Mouse (Mus musculus) CH12.LX (cell line): ENCODE data around the gene Tmed1. TPM values are rescaled to one million over a fixed set of nuclear protein-coding genes. Genes with fewer than 3 reads are reported as not detected.

ENCODE experiments used
- DNase-seq: peaks from one replicate; pipeline ENCODE4 v3.0.0-alpha.2; 2013; ENCODE audit errors: extremely low read depth
- H3K27ac ChIP-seq: 2 replicates; pipeline ENCODE4 v1.5.1; 2012; ENCODE audit warnings: low read depth, mild to moderate bottlenecking, control low read depth, moderate library complexity; ENCODE audit not compliant: insufficient read depth
- H3K27me3 ChIP-seq: replicated peaks from 2 replicates; pipeline ENCODE3; 2012; ENCODE audit warnings: inconsistent platforms
- H3K36me3 ChIP-seq, 2 experiments: replicated peaks in 1 of 2; 2 replicates each; pipeline versions ENCODE3 to v1.6.1; 2012; ENCODE audit warnings: inconsistent platforms in 1 of 2, low read length in 1 of 2, mild to moderate bottlenecking in 1 of 2, mixed read lengths in 1 of 2, moderate library complexity in 1 of 2; ENCODE audit not compliant: control insufficient read depth in 1 of 2, insufficient read depth in 1 of 2
- H3K4me1 ChIP-seq, 2 experiments: 2 replicates each; pipeline ENCODE4 v1.6.1; 2012; ENCODE audit warnings: inconsistent platforms in 1 of 2, moderate library complexity in 1 of 2; ENCODE audit not compliant: insufficient read depth in 2 of 2, control insufficient read depth in 1 of 2
- H3K4me2 ChIP-seq: 2 replicates; pipeline ENCODE4 v1.6.1; 2012; ENCODE audit warnings: low read depth, mild to moderate bottlenecking, control low read depth; ENCODE audit not compliant: poor library complexity, insufficient read depth, severe bottlenecking
- H3K4me3 ChIP-seq, 3 experiments: fragments of 150-350 bp in 1 of 3; sonication (generic) in 1 of 3; replicated peaks in 1 of 3; 2 replicates each; pipeline versions ENCODE3 to v1.5.1; 2011 to 2012; ENCODE audit warnings: low read depth in 2 of 3, low read length in 2 of 3, mild to moderate bottlenecking in 2 of 3, moderate library complexity in 2 of 3, control low read depth in 1 of 3, improper control_type of control experiment in 1 of 3, inconsistent platforms in 1 of 3, mixed read lengths in 1 of 3; ENCODE audit not compliant: poor library complexity in 1 of 3
- H3K79me2 ChIP-seq: replicated peaks from 2 replicates; pipeline ENCODE4 v1.6.1; 2012; ENCODE audit warnings: mild to moderate bottlenecking, moderate library complexity; ENCODE audit not compliant: control insufficient read depth, poor library complexity, insufficient read depth, severe bottlenecking; ENCODE audit errors: extremely low read depth
- H3K9ac ChIP-seq: 2 replicates; pipeline ENCODE4 v1.6.1; 2012; ENCODE audit warnings: low read depth, mild to moderate bottlenecking, control low read depth, moderate library complexity; ENCODE audit not compliant: insufficient read depth
- H3K9me3 ChIP-seq: replicated peaks from 2 replicates; pipeline ENCODE3; 2012; ENCODE audit warnings: low read length, inconsistent platforms, mixed read lengths
- CHD1 ChIP-seq: IDR thresholded peaks from 2 replicates; pipeline ENCODE4 v1.6.1; 2012; ENCODE audit warnings: low read depth, low read length, improper control_type of control experiment, inconsistent platforms
- CHD2 ChIP-seq: IDR thresholded peaks from 2 replicates; pipeline ENCODE4 v1.6.1; 2011; ENCODE audit warnings: low read length, improper control_type of control experiment
- CTCF ChIP-seq, 2 experiments: IDR thresholded peaks in 1 of 2; conservative IDR thresholded peaks in 1 of 2; 2 replicates each; pipeline ENCODE4 v1.5.1; 2011 to 2012; ENCODE audit warnings: low read depth in 2 of 2, low read length in 2 of 2, improper control_type of control experiment in 1 of 2, inconsistent platforms in 1 of 2, mild to moderate bottlenecking in 1 of 2, moderate library complexity in 1 of 2
- E2F4 ChIP-seq: IDR thresholded peaks from 2 replicates; pipeline ENCODE4 v1.6.1; 2011; ENCODE audit warnings: low read depth, low read length, improper control_type of control experiment; ENCODE audit not compliant: insufficient replicate concordance
- EP300 ChIP-seq: IDR thresholded peaks from 2 replicates; pipeline ENCODE4 v1.6.1; 2011; ENCODE audit warnings: low read length, improper control_type of control experiment
- IRF4 ChIP-seq: IDR thresholded peaks from 2 replicates; pipeline ENCODE4 v1.6.1; 2014; ENCODE audit warnings: low read depth, mild to moderate bottlenecking, inconsistent platforms, low read length, improper control_type of control experiment
- KAT2A ChIP-seq: IDR thresholded peaks from 2 replicates; pipeline ENCODE4 v1.6.1; 2012; ENCODE audit warnings: low read length, improper control_type of control experiment, inconsistent platforms; ENCODE audit not compliant: insufficient replicate concordance
- MAFK ChIP-seq: IDR thresholded peaks from 2 replicates; pipeline ENCODE4 v1.6.1; 2011; ENCODE audit warnings: low read length, improper control_type of control experiment; ENCODE audit not compliant: insufficient replicate concordance
- MAX ChIP-seq: IDR thresholded peaks from 2 replicates; pipeline ENCODE4 v1.6.1; 2011; ENCODE audit warnings: low read length, improper control_type of control experiment
- MEF2A ChIP-seq: IDR thresholded peaks from 2 replicates; pipeline ENCODE4 v1.6.1; 2014; ENCODE audit warnings: low read depth, mild to moderate bottlenecking, inconsistent platforms, low read length, improper control_type of control experiment, borderline replicate concordance
- MYC ChIP-seq: IDR thresholded peaks from 2 replicates; pipeline ENCODE4 v1.6.1; 2011; ENCODE audit warnings: low read depth, mild to moderate bottlenecking, improper control_type of control experiment, low read length
- PAX5 ChIP-seq: IDR thresholded peaks from 2 replicates; pipeline ENCODE4 v1.6.1; 2012; ENCODE audit warnings: low read length, inconsistent platforms, mixed read lengths
- POLR2AphosphoS2 ChIP-seq: IDR thresholded peaks from 2 replicates; pipeline ENCODE4 v1.6.1; 2011; ENCODE audit warnings: low read depth, low read length, improper control_type of control experiment
- SMC3 ChIP-seq: IDR thresholded peaks from 2 replicates; pipeline ENCODE4 v1.6.1; 2011; ENCODE audit warnings: low read depth, low read length, improper control_type of control experiment
- USF1 ChIP-seq: IDR thresholded peaks from 2 replicates; pipeline ENCODE4 v1.6.1; 2014; ENCODE audit warnings: low read depth, mild to moderate bottlenecking, inconsistent platforms, low read length, improper control_type of control experiment
- ZC3H11A ChIP-seq: IDR thresholded peaks from 2 replicates; pipeline ENCODE4 v1.6.1; 2012; ENCODE audit warnings: low read depth, mild to moderate bottlenecking, inconsistent platforms, low read length, improper control_type of control experiment
- ZNF384 ChIP-seq: IDR thresholded peaks from 2 replicates; pipeline ENCODE4 v1.6.1; 2012; ENCODE audit warnings: low read depth, low read length, improper control_type of control experiment, inconsistent platforms
- dilution Hi-C: fragments of 300-500 bp; cut with MboI; formaldehyde crosslinking; loops from 2 replicates; pipeline ENCODE4 v1.14.3; 2020; ENCODE audit warnings: low sequenced_read_pairs; ENCODE audit not compliant: extremely low pct_unique_long_range_greater_than_20kb, extremely low pct_ligation_motif_present
- in situ Hi-C: fragments of 300-500 bp; cut with MboI; formaldehyde crosslinking; loops from 3 replicates; pipeline ENCODE4 v1.14.3; 2019; ENCODE audit warnings: low sequenced_read_pairs, low pct_ligation_motif_present, low pct_unique_long_range_greater_than_20kb, mixed read lengths
- polyA plus RNA-seq: library from polyadenylated mRNA; unstranded; fragments of >175 nt; gene quantifications from 2 replicates; pipeline ENCODE4 v1.2.1, GENCODE M21; 2012; ENCODE audit warnings: low read depth; ENCODE audit not compliant: insufficient read length
- total RNA-seq, 2 experiments: library from RNA; depleted of rRNA; stranded (reverse); fragments of 300-350 nt in 1 of 2; fragments of >200 nt in 1 of 2; gene quantifications; 2 replicates each; pipeline ENCODE4 v1.2.3; 2012 to 2014

The Tmed1 gene
- total and polyA plus RNA-seq, 3 experiments, result 17.1 to 28.4 (median 25.5) TPM

DNA sequence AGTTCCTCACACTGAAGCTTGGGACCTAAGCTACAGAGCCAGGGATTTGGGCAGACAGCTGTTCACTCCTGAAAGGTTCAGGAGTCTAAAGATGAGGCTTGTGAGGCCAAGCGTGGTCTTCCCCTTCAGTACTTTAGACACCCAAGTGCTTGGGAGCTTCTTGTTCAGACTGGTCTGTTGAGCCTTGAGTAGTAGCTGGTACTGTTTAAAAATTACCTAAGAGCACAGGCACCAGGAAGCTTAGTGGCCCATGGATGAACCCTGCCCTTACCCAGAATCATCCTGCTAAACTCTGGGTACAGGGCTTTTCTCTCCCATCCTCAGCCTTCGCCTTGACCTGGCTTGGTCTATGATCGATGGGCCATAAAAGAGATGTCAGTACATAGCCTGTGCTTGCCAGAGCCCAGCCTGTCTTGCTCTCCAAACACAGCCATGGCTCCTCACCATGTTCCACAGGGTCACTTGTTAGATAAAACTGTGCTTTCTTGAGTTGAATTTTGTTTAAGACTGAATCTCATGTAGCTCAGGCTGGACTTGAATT is 49.6 kb downstream of the Tmed1 start:
- no peak overlapping the region for H3K9ac ChIP-seq
- no peak overlapping the region for H3K4me2 ChIP-seq
- no peaks in the 10 kb centered on the region for H3K27me3 ChIP-seq
- H3K79me2 ChIP-seq, result no peaks in the 10 kb centered on the region; the same call in 1 of the 2 replicates
- H3K4me3 ChIP-seq, result no peak overlapping the region
- no peak for TF ChIP-seq MAX
- no peak for TF ChIP-seq CTCF (conservative IDR thresholded peaks at IDR 0.05 in 1 of 2, IDR thresholded peaks at IDR 0.05 in 1 of 2; ENCODE audit: low read depth in 2 of 2, low read length in 2 of 2)
- no peak for TF ChIP-seq E2F4
- no peak for TF ChIP-seq EP300
- TF ChIP-seq MYC, result no peak
- no peak for TF ChIP-seq KAT2A
- TF ChIP-seq ZC3H11A, result no peak
- no peak for TF ChIP-seq POLR2AphosphoS2
- no peak for TF ChIP-seq SMC3
- H3K9me3 ChIP-seq, result no peaks in the 10 kb centered on the region
- no peak for DNase-seq
- H3K4me1 ChIP-seq, result peaks cover 15 to 49% of the 10 kb centered on the region in 2 experiments
- dilution Hi-C loops (no loop called here), in situ Hi-C loops (loop anchor here (5.0 kb wide), 1 partner anchor 33 kb away; no protein-coding TSS in a partner anchor)
- peaks cover 25 to 79% of the 10 kb centered on the region in 2 experiments for H3K36me3 ChIP-seq
- H3K27ac ChIP-seq, result no peak overlapping the region

DNA sequence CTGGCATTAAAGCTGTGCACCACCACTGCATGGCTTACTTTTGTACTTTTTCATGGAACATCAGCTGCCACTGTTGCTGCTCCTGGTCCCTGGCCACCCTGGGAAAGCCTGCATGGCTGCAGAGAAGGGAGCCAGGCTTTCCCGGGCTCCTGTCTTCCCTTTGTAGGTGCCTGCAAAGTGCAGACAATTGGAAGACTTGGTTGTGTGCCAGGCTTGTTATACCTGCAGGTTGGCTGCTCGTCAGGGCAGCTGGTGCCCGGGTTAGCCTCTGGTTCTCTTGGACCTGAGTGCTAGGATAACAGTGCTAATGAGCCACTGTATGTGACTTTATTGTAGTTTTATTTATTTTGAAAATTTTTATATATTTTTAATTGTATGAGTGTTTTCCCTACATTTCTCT is 51.2 kb downstream of the Tmed1 start:
- Histone ChIP-seq H3K4me2 (no peak overlapping the region), H3K4me3 (no peak overlapping the region), H3K27me3 (no peaks in the 10 kb centered on the region), H3K9ac (no peak overlapping the region), H3K79me2 (no peaks in the 10 kb centered on the region; the same call in 1 of the 2 replicates), H3K27ac (no peak overlapping the region), H3K9me3 (no peaks in the 10 kb centered on the region), H3K4me1 (peaks cover 15 to 55% of the 10 kb centered on the region in 2 experiments), H3K36me3 (peaks cover 23 to 71% of the 10 kb centered on the region in 2 experiments)
- in situ Hi-C loops (no loop called here), dilution Hi-C loops (no loop called here)
- no peak for DNase-seq
- TF ChIP-seq CHD2, result no peak
- no peak for TF ChIP-seq MYC
- TF ChIP-seq MEF2A, result no peak
- no peak for TF ChIP-seq KAT2A
- TF ChIP-seq CHD1, result no peak
- TF ChIP-seq MAFK, result no peak
- no peak for TF ChIP-seq POLR2AphosphoS2
- TF ChIP-seq ZNF384, result no peak
- no peak for TF ChIP-seq E2F4
- no peak for TF ChIP-seq PAX5
- TF ChIP-seq USF1, result no peak
- no peak for TF ChIP-seq IRF4
- no peak for TF ChIP-seq SMC3

Other genes starting within 250 kb of the Tmed1 start
- 13.5 and 14.3 TPM in 2 replicates for gene Atg4d, start 245.0 kb downstream of the Tmed1 start, total RNA-seq (2012; rRNA removed)
- gene Atg4d, start 245.0 kb downstream of the Tmed1 start, total RNA-seq (2014; rRNA removed), result 10.3 and 10.9 TPM in 2 replicates
- 7.7 and 9.4 TPM in 2 replicates for gene Atg4d, start 245.0 kb downstream of the Tmed1 start, polyA plus RNA-seq
- gene Kri1, start 222.3 kb downstream of the Tmed1 start, total RNA-seq (2012; rRNA removed), result 55.5 and 62.6 TPM in 2 replicates
- 28.8 and 29.0 TPM in 2 replicates for gene Kri1, start 222.3 kb downstream of the Tmed1 start, total RNA-seq (2014; rRNA removed)
- 57.1 and 64.9 TPM in 2 replicates for gene Kri1, start 222.3 kb downstream of the Tmed1 start, polyA plus RNA-seq
- 9.7 and 12.6 TPM in 2 replicates for gene Cdkn2d, start 218.8 kb downstream of the Tmed1 start, total RNA-seq (2012; rRNA removed)
- gene Cdkn2d, start 218.8 kb downstream of the Tmed1 start, total RNA-seq (2014; rRNA removed), result 7.1 and 7.3 TPM in 2 replicates
- gene Cdkn2d, start 218.8 kb downstream of the Tmed1 start, polyA plus RNA-seq, result 2.2 and 2.9 TPM in 2 replicates
- 1.4 and 2.6 TPM in 2 replicates for gene Ap1m2, start 197.9 kb downstream of the Tmed1 start, total RNA-seq (2012; rRNA removed)
- gene Ap1m2, start 197.9 kb downstream of the Tmed1 start, total RNA-seq (2014; rRNA removed), result 0.51 TPM in 2 replicates
- 0.29 and 0.51 TPM in 2 replicates for gene Ap1m2, start 197.9 kb downstream of the Tmed1 start, polyA plus RNA-seq
- gene Slc44a2, start 189.6 kb downstream of the Tmed1 start, total RNA-seq (2012; rRNA removed), result 27.4 and 36.5 TPM in 2 replicates
- gene Slc44a2, start 189.6 kb downstream of the Tmed1 start, total RNA-seq (2014; rRNA removed), result 22.1 and 26.1 TPM in 2 replicates
- gene Slc44a2, start 189.6 kb downstream of the Tmed1 start, polyA plus RNA-seq, result 52.5 and 62.9 TPM in 2 replicates
- 77.3 TPM in 2 replicates for gene Ilf3, start 142.4 kb downstream of the Tmed1 start, total RNA-seq (2012; rRNA removed)
- 72.8 and 75.8 TPM in 2 replicates for gene Ilf3, start 142.4 kb downstream of the Tmed1 start, total RNA-seq (2014; rRNA removed)
- gene Ilf3, start 142.4 kb downstream of the Tmed1 start, polyA plus RNA-seq, result 128 and 145 TPM in 2 replicates
- gene Qtrt1, start 98.4 kb downstream of the Tmed1 start, total RNA-seq (2012; rRNA removed), result 57.8 and 60.5 TPM in 2 replicates
- 43.1 and 48.1 TPM in 2 replicates for gene Qtrt1, start 98.4 kb downstream of the Tmed1 start, total RNA-seq (2014; rRNA removed)
- 52.4 and 56.8 TPM in 2 replicates for gene Qtrt1, start 98.4 kb downstream of the Tmed1 start, polyA plus RNA-seq
- gene Dnm2, start 85.3 kb downstream of the Tmed1 start, total RNA-seq (2012; rRNA removed), result 51.7 and 55.4 TPM in 2 replicates
- 36.4 and 37.0 TPM in 2 replicates for gene Dnm2, start 85.3 kb downstream of the Tmed1 start, total RNA-seq (2014; rRNA removed)
- 64.3 and 66.0 TPM in 2 replicates for gene Dnm2, start 85.3 kb downstream of the Tmed1 start, polyA plus RNA-seq
- gene AB124611, start 15.9 kb upstream of the Tmed1 start, total RNA-seq (2012; rRNA removed), result 0.46 and 0.89 TPM in 2 replicates
- 1.5 TPM in 2 replicates for gene AB124611, start 15.9 kb upstream of the Tmed1 start, total RNA-seq (2014; rRNA removed)
- 2.1 and 2.3 TPM in 2 replicates for gene AB124611, start 15.9 kb upstream of the Tmed1 start, polyA plus RNA-seq
- 42.2 and 46.7 TPM in 2 replicates for gene Carm1, start 36.6 kb upstream of the Tmed1 start, total RNA-seq (2012; rRNA removed)
- 19.1 and 21.5 TPM in 2 replicates for gene Carm1, start 36.6 kb upstream of the Tmed1 start, total RNA-seq (2014; rRNA removed)
- gene Carm1, start 36.6 kb upstream of the Tmed1 start, polyA plus RNA-seq, result 98.5 and 111 TPM in 2 replicates
- gene Timm29, start 82.5 kb upstream of the Tmed1 start, total RNA-seq (2012; rRNA removed), result 12.0 and 16.0 TPM in 2 replicates
- gene Timm29, start 82.5 kb upstream of the Tmed1 start, total RNA-seq (2014; rRNA removed), result 19.1 and 19.5 TPM in 2 replicates
- 29.6 and 34.6 TPM in 2 replicates for gene Timm29, start 82.5 kb upstream of the Tmed1 start, polyA plus RNA-seq
- 13.6 and 17.5 TPM in 2 replicates for gene Yipf2, start 82.6 kb upstream of the Tmed1 start, total RNA-seq (2012; rRNA removed)
- 13.1 and 16.6 TPM in 2 replicates for gene Yipf2, start 82.6 kb upstream of the Tmed1 start, total RNA-seq (2014; rRNA removed)
- 17.0 and 21.2 TPM in 2 replicates for gene Yipf2, start 82.6 kb upstream of the Tmed1 start, polyA plus RNA-seq
- gene Smarca4, start 105.9 kb upstream of the Tmed1 start, total RNA-seq (2012; rRNA removed), result 74.3 and 78.9 TPM in 2 replicates
- gene Smarca4, start 105.9 kb upstream of the Tmed1 start, total RNA-seq (2014; rRNA removed), result 30.7 and 33.8 TPM in 2 replicates
- 76.1 and 86.2 TPM in 2 replicates for gene Smarca4, start 105.9 kb upstream of the Tmed1 start, polyA plus RNA-seq
- gene Ldlr, start 213.2 kb upstream of the Tmed1 start, total RNA-seq (2012; rRNA removed), result 24.9 and 28.2 TPM in 2 replicates
- gene Ldlr, start 213.2 kb upstream of the Tmed1 start, total RNA-seq (2014; rRNA removed), result 18.3 and 24.0 TPM in 2 replicates
- gene Ldlr, start 213.2 kb upstream of the Tmed1 start, polyA plus RNA-seq, result 31.0 and 34.7 TPM in 2 replicates